Mouse (Mus musculus) spleen, adult 2 months (tissue): ENCODE measurements at regions not wholly inside any gene's neighbourhood (a gene's known extent, or its start where the extent isn't known, plus 50 kb on each side); places are given as distances from the start of the nearest gene placed in this dataset.

Experiments
- CTCF ChIP-seq: fragments of 200-500 bp; IDR thresholded peaks from 2 replicates; pipeline ENCODE4 v1.5.1; 2011; ENCODE audit warnings: mild to moderate bottlenecking, inconsistent platforms; ENCODE audit not compliant: insufficient read depth, insufficient read length, insufficient replicate concordance; ENCODE audit errors: extremely low read depth
- POLR2A ChIP-seq: fragments of 200-500 bp; IDR thresholded peaks from 2 replicates; pipeline ENCODE4 v1.6.1; 2011; ENCODE audit warnings: low read depth, low read length, inconsistent platforms

DNA sequence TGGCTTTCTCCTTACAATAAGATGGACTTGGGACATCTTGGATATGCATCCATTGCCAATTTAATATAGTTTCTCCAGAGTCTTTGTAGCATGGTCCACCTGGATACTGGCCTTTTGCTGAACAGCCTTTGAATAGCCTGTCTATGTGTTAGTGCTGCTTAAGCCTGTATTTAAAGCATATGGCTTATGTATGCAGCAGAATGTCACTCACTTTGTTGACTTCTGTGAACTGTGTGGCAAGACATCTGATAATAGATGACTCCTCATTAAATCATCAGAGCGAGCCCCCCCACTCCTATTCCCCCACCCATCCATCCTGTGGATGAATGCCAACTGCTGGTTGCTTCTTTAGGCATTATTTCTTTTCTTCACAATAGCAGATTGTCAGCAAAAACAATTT is 268.2 kb upstream of the Bmp2 start:
- TF ChIP-seq CTCF (no peak), POLR2A (no peak)
